Mouse (Mus musculus): ENCODE results near the gene Vps13d. TPM values are rescaled to one million over a fixed set of nuclear protein-coding genes. Genes with fewer than 3 reads are reported as not detected.

The Vps13d gene
- polyA plus RNA-seq, 1 experiment from 2014 or later, result 10.1 TPM

GRCm38 (mm10) chr4:145104917-145105316 is 89.9 kb downstream of the Vps13d start:
- Histone ChIP-seq H3K27me3 (ENCODE audit: control insufficient read depth, insufficient read depth, low read length) (no peaks in the 10 kb centered on the region), H3K27ac (replicated peaks; ENCODE audit: low read depth, low read length) (no peak overlapping the region), H3K9ac (replicated peaks; ENCODE audit: low read length) (no peak overlapping the region), H3K4me3 (ENCODE audit: low read depth, low read length) (no peak overlapping the region), H3K9me3 (replicated peaks; ENCODE audit: control insufficient read depth, low read length) (no peaks in the 10 kb centered on the region), H3K4me1 (ENCODE audit: control insufficient read depth, insufficient read depth, low read length) (no peaks in the 10 kb centered on the region), H3K36me3 (replicated peaks; ENCODE audit: control insufficient read depth, insufficient read depth, low read depth, low read length) (no peaks in the 10 kb centered on the region; the same call in 1 of the 2 replicates), H3K4me2 (ENCODE audit: low read depth, low read length) (no peak overlapping the region)
- ATAC-seq (replicated peaks; ENCODE audit: insufficient number of reproducible peaks, low FRiP score, low TSS enrichment, low read depth), result peak; percentile 58; the same call in 1 of the 2 replicates
- 55% methylated on average over 2 of the region's 2 CpGs for WGBS
- no peak for DNase-seq (ENCODE audit: low spot score)

- ATAC-seq (replicated peaks; ENCODE audit: insufficient number of reproducible peaks, low FRiP score, low TSS enrichment, low read depth) (no peak), DNase-seq (ENCODE audit: low spot score) (no peak)
- H3K4me1 ChIP-seq (ENCODE audit: control insufficient read depth, insufficient read depth, low read length), result no peaks in the 10 kb centered on the region
- no peak overlapping the region for H3K4me2 ChIP-seq (ENCODE audit: low read depth, low read length)
- H3K36me3 ChIP-seq (replicated peaks; ENCODE audit: control insufficient read depth, insufficient read depth, low read depth, low read length), result no peaks in the 10 kb centered on the region; the same call in 1 of the 2 replicates
- H3K4me3 ChIP-seq (ENCODE audit: low read depth, low read length), result no peak overlapping the region
- H3K9me3 ChIP-seq (replicated peaks; ENCODE audit: control insufficient read depth, low read length), result no peaks in the 10 kb centered on the region
- no peak overlapping the region for H3K27ac ChIP-seq (replicated peaks; ENCODE audit: low read depth, low read length)
- H3K9ac ChIP-seq (replicated peaks; ENCODE audit: low read length), result no peak overlapping the region
- H3K27me3 ChIP-seq (ENCODE audit: control insufficient read depth, insufficient read depth, low read length), result no peaks in the 10 kb centered on the region
These were observed 91.2 kb downstream of the Vps13d start for GRCm38 (mm10) chr4:145103617-145104016.

GRCm38 (mm10) chr4:145101823-145102718 is 92.7 kb downstream of the Vps13d start:
- no peaks in the 10 kb centered on the region; the same call in 1 of the 2 replicates for H3K36me3 ChIP-seq (replicated peaks; ENCODE audit: control insufficient read depth, insufficient read depth, low read depth, low read length)
- ATAC-seq (replicated peaks; ENCODE audit: insufficient number of reproducible peaks, low FRiP score, low TSS enrichment, low read depth) (no peak), DNase-seq (ENCODE audit: low spot score) (no peak)
- H3K4me3 ChIP-seq (ENCODE audit: low read depth, low read length), result no peak overlapping the region
- H3K4me2 ChIP-seq (ENCODE audit: low read depth, low read length), result no peak overlapping the region
- WGBS, result 81% methylated on average over 6 of the region's 6 CpGs
- no peaks in the 10 kb centered on the region for H3K9me3 ChIP-seq (replicated peaks; ENCODE audit: control insufficient read depth, low read length)
- H3K4me1 ChIP-seq (ENCODE audit: control insufficient read depth, insufficient read depth, low read length), result no peaks in the 10 kb centered on the region
- no peak overlapping the region for H3K9ac ChIP-seq (replicated peaks; ENCODE audit: low read length)
- no peak overlapping the region for H3K27ac ChIP-seq (replicated peaks; ENCODE audit: low read depth, low read length)
- no peaks in the 10 kb centered on the region for H3K27me3 ChIP-seq (ENCODE audit: control insufficient read depth, insufficient read depth, low read length)

- Histone ChIP-seq H3K4me3 (ENCODE audit: low read depth, low read length) (no peak overlapping the region), H3K9me3 (replicated peaks; ENCODE audit: control insufficient read depth, low read length) (no peaks in the 10 kb centered on the region), H3K36me3 (replicated peaks; ENCODE audit: control insufficient read depth, insufficient read depth, low read depth, low read length) (no peaks in the 10 kb centered on the region; the same call in 1 of the 2 replicates), H3K9ac (replicated peaks; ENCODE audit: low read length) (no peak overlapping the region), H3K27ac (replicated peaks; ENCODE audit: low read depth, low read length) (no peak overlapping the region), H3K4me1 (ENCODE audit: control insufficient read depth, insufficient read depth, low read length) (no peaks in the 10 kb centered on the region), H3K27me3 (ENCODE audit: control insufficient read depth, insufficient read depth, low read length) (no peaks in the 10 kb centered on the region), H3K4me2 (ENCODE audit: low read depth, low read length) (no peak overlapping the region)
- DNase-seq (ENCODE audit: low spot score), result no peak
- no peak for ATAC-seq (replicated peaks; ENCODE audit: insufficient number of reproducible peaks, low FRiP score, low TSS enrichment, low read depth)
- WGBS, result 90% methylated on average over 6 of the region's 6 CpGs
These were observed 95.0 kb downstream of the Vps13d start for GRCm38 (mm10) chr4:145099853-145100252.

- H3K27me3 ChIP-seq (ENCODE audit: control insufficient read depth, insufficient read depth, low read length), result no peaks in the 10 kb centered on the region
- H3K9ac ChIP-seq (replicated peaks; ENCODE audit: low read length), result no peak overlapping the region
- H3K9me3 ChIP-seq (replicated peaks; ENCODE audit: control insufficient read depth, low read length), result no peaks in the 10 kb centered on the region
- no peak overlapping the region for H3K4me3 ChIP-seq (ENCODE audit: low read depth, low read length)
- no peak overlapping the region for H3K4me2 ChIP-seq (ENCODE audit: low read depth, low read length)
- ATAC-seq (replicated peaks; ENCODE audit: insufficient number of reproducible peaks, low FRiP score, low TSS enrichment, low read depth), result no peak
- no peaks in the 10 kb centered on the region; the same call in 1 of the 2 replicates for H3K36me3 ChIP-seq (replicated peaks; ENCODE audit: control insufficient read depth, insufficient read depth, low read depth, low read length)
- H3K27ac ChIP-seq (replicated peaks; ENCODE audit: low read depth, low read length), result no peak overlapping the region
- WGBS, result 88% methylated on average over 1 of the region's 1 CpGs
- no peaks in the 10 kb centered on the region for H3K4me1 ChIP-seq (ENCODE audit: control insufficient read depth, insufficient read depth, low read length)
- DNase-seq (ENCODE audit: low spot score), result no peak
These were observed 95.5 kb downstream of the Vps13d start for GRCm38 (mm10) chr4:145099344-145099743.

- no peaks in the 10 kb centered on the region for H3K4me1 ChIP-seq (ENCODE audit: control insufficient read depth, insufficient read depth, low read length)
- no peaks in the 10 kb centered on the region for H3K9me3 ChIP-seq (replicated peaks; ENCODE audit: control insufficient read depth, low read length)
- ATAC-seq (replicated peaks; ENCODE audit: insufficient number of reproducible peaks, low FRiP score, low TSS enrichment, low read depth) (no peak), DNase-seq (ENCODE audit: low spot score) (no peak)
- no peak overlapping the region for H3K4me2 ChIP-seq (ENCODE audit: low read depth, low read length)
- H3K9ac ChIP-seq (replicated peaks; ENCODE audit: low read length), result no peak overlapping the region
- no peak overlapping the region for H3K4me3 ChIP-seq (ENCODE audit: low read depth, low read length)
- 93% methylated on average over 3 of the region's 3 CpGs for WGBS
- H3K36me3 ChIP-seq (replicated peaks; ENCODE audit: control insufficient read depth, insufficient read depth, low read depth, low read length), result no peaks in the 10 kb centered on the region; the same call in 1 of the 2 replicates
- no peaks in the 10 kb centered on the region for H3K27me3 ChIP-seq (ENCODE audit: control insufficient read depth, insufficient read depth, low read length)
- H3K27ac ChIP-seq (replicated peaks; ENCODE audit: low read depth, low read length), result no peak overlapping the region
These were observed 96.8 kb downstream of the Vps13d start for GRCm38 (mm10) chr4:145097974-145098373.

GRCm38 (mm10) chr4:145096481-145097039 is 98.2 kb downstream of the Vps13d start:
- H3K4me3 ChIP-seq (ENCODE audit: low read depth, low read length), result no peak overlapping the region
- no peak overlapping the region for H3K4me2 ChIP-seq (ENCODE audit: low read depth, low read length)
- H3K9me3 ChIP-seq (replicated peaks; ENCODE audit: control insufficient read depth, low read length), result no peaks in the 10 kb centered on the region
- no peaks in the 10 kb centered on the region for H3K27me3 ChIP-seq (ENCODE audit: control insufficient read depth, insufficient read depth, low read length)
- DNase-seq (ENCODE audit: low spot score) (peak; percentile 43), ATAC-seq (replicated peaks; ENCODE audit: insufficient number of reproducible peaks, low FRiP score, low TSS enrichment, low read depth) (no peak)
- H3K36me3 ChIP-seq (replicated peaks; ENCODE audit: control insufficient read depth, insufficient read depth, low read depth, low read length), result no peaks in the 10 kb centered on the region
- no peak overlapping the region for H3K9ac ChIP-seq (replicated peaks; ENCODE audit: low read length)
- WGBS, result 65% methylated on average over 5 of the region's 5 CpGs
- H3K27ac ChIP-seq (replicated peaks; ENCODE audit: low read depth, low read length), result no peak overlapping the region
- no peaks in the 10 kb centered on the region for H3K4me1 ChIP-seq (ENCODE audit: control insufficient read depth, insufficient read depth, low read length)

- WGBS, result 91% methylated on average over 4 of the region's 4 CpGs
- no peak for ATAC-seq (replicated peaks; ENCODE audit: insufficient number of reproducible peaks, low FRiP score, low TSS enrichment, low read depth)
- no peak overlapping the region for H3K4me3 ChIP-seq (ENCODE audit: low read depth, low read length)
These were observed 108.3 kb downstream of the Vps13d start for GRCm38 (mm10) chr4:145086509-145086908.

More at GRCm38 (mm10) chr4:145086509-145086908, 108.3 kb downstream of the Vps13d start:
- DNase-seq (ENCODE audit: low spot score), result no peak
- Histone ChIP-seq H3K27ac (replicated peaks; ENCODE audit: low read depth, low read length) (no peak overlapping the region), H3K27me3 (ENCODE audit: control insufficient read depth, insufficient read depth, low read length) (no peaks in the 10 kb centered on the region), H3K4me2 (ENCODE audit: low read depth, low read length) (no peak overlapping the region), H3K9me3 (replicated peaks; ENCODE audit: control insufficient read depth, low read length) (no peaks in the 10 kb centered on the region), H3K4me1 (ENCODE audit: control insufficient read depth, insufficient read depth, low read length) (no peaks in the 10 kb centered on the region), H3K36me3 (replicated peaks; ENCODE audit: control insufficient read depth, insufficient read depth, low read depth, low read length) (no peaks in the 10 kb centered on the region; the same call in 1 of the 2 replicates), H3K9ac (replicated peaks; ENCODE audit: low read length) (no peak overlapping the region)

Data from embryonic facial prominence, embryonic 11.5 days (tissue).